Mouse (Mus musculus) stomach, postnatal 0 days (tissue): ENCODE results near the gene Cldn11. TPM values are rescaled to one million over a fixed set of nuclear protein-coding genes. Genes with fewer than 3 reads are reported as not detected.
A peak's percentile ranks its signal among the peaks of the same experiment; 100 is the strongest.

ENCODE experiments used
- ATAC-seq: fragments of 200-750 bp; cut with Nextera tagmentation; 2 replicates; pipeline ENCODE4 v1.8.0; 2017; ENCODE audit not compliant: low FRiP score, low TSS enrichment
- DNase-seq: peaks from one replicate; pipeline ENCODE4 v3.0.0-alpha.2; 2016; ENCODE audit warnings: low spot score
- H3K27ac ChIP-seq: fragments of 300-500 bp; sonication (generic); replicated peaks from 2 replicates; pipeline ENCODE4 v1.5.1; 2014; ENCODE audit warnings: mild to moderate bottlenecking, control low read depth
- H3K27me3 ChIP-seq: fragments of 300-500 bp; sonication (generic); 2 replicates; pipeline ENCODE4 v1.6.1; 2014; ENCODE audit warnings: low read length; ENCODE audit not compliant: control insufficient read depth, insufficient read depth
- H3K36me3 ChIP-seq: fragments of 300-500 bp; sonication (generic); 2 replicates; pipeline ENCODE4 v1.6.1; 2014; ENCODE audit warnings: low read length, mixed read lengths; ENCODE audit not compliant: control insufficient read depth, insufficient read depth
- H3K4me1 ChIP-seq: fragments of 300-500 bp; sonication (generic); replicated peaks from 2 replicates; pipeline ENCODE4 v1.6.1; 2014; ENCODE audit warnings: antibody characterized with exemption; ENCODE audit not compliant: control insufficient read depth, insufficient read depth
- H3K4me2 ChIP-seq: fragments of 300-500 bp; sonication (generic); replicated peaks from 2 replicates; pipeline ENCODE4 v1.6.1; 2014; ENCODE audit warnings: low read depth, mild to moderate bottlenecking, control low read depth, moderate library complexity
- H3K4me3 ChIP-seq: fragments of 300-500 bp; sonication (generic); 2 replicates; pipeline ENCODE4 v1.5.1; 2014; ENCODE audit warnings: low read depth, low read length, control low read depth
- H3K9ac ChIP-seq: fragments of 300-500 bp; sonication (generic); 2 replicates; pipeline ENCODE4 v1.6.1; 2014; ENCODE audit warnings: mild to moderate bottlenecking, low read length, control low read depth, mixed read lengths
- H3K9me3 ChIP-seq: fragments of 300-500 bp; sonication (generic); 2 replicates; pipeline ENCODE4 v1.6.1; 2016; ENCODE audit warnings: low read length; ENCODE audit not compliant: control insufficient read depth
- CTCF ChIP-seq: IDR thresholded peaks from 2 replicates; pipeline ENCODE4 v1.5.1; 2016; ENCODE audit warnings: antibody characterized with exemption, low read depth, mild to moderate bottlenecking, moderate library complexity
- EP300 ChIP-seq: optimal IDR thresholded peaks from 2 replicates; pipeline ENCODE3; 2016; ENCODE audit warnings: antibody characterized with exemption
- WGBS: fragments of 180-500 bp; shearing (Covaris S2); extraction: QIAGEN DNeasy Blood & Tissue Kit; methylation state at CpG from one replicate; pipeline ENCODE4 v1.1.7; 2014; 5-methylcytosine and 5-hydroxymethylcytosine counted together
- polyA plus RNA-seq: library from polyadenylated mRNA; unstranded; fragments of >200 nt; fragmentation: Nextera tagmentation; extraction: Ambion mirVana; gene quantifications from 2 replicates; pipeline ENCODE4 v1.2.1, GENCODE M21; 2015

The Cldn11 gene
- polyA plus RNA-seq, 1 experiment from 2014 or later, result 0.50 TPM

- Histone ChIP-seq H3K36me3 (no peaks in the 10 kb centered on the region), H3K4me3 (no peak overlapping the region), H3K27me3 (no peaks in the 10 kb centered on the region), H3K9ac (no peak overlapping the region), H3K4me2 (no peak overlapping the region), H3K9me3 (no peaks in the 10 kb centered on the region), H3K4me1 (no peaks in the 10 kb centered on the region), H3K27ac (no peak overlapping the region)
- TF ChIP-seq CTCF (no peak), EP300 (no peak)
- DNase-seq (no peak), ATAC-seq (no peak)
- WGBS, result 59% methylated on average over 17 of the region's 17 CpGs
Observed at GRCm38 (mm10) chr3:31199162-31199877, 49.6 kb downstream of the Cldn11 start.

DNA sequence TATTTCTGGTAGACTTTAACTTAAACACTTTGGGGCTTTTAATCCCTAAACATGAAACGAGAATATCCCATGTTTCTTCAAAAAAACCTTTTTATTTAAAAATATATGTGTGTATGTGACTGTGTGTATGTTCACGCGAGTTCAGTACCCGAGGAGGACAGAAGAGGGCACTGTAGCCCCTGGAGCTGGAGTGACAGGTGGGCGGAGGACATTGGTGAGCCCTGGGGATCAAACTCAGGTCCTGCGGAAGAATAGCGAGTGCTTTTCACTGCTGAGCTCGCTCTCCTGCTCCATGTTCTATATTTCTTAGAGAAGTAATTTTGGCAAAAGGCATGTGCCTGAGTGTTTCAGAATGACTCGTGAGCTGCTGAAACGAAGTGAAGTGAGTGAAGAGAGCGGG lies 54.2 kb downstream of the Cldn11 start:
- H3K4me2 ChIP-seq, result no peak overlapping the region
- H3K36me3 ChIP-seq, result no peaks in the 10 kb centered on the region
- H3K27me3 ChIP-seq, result no peaks in the 10 kb centered on the region
- TF ChIP-seq CTCF (peak; percentile 12; the same call in 1 of the 2 replicates), EP300 (no peak)
- ATAC-seq, result no peak
- no peaks in the 10 kb centered on the region for H3K9me3 ChIP-seq
- H3K9ac ChIP-seq, result no peak overlapping the region
- no peak overlapping the region for H3K4me3 ChIP-seq
- H3K4me1 ChIP-seq, result no peaks in the 10 kb centered on the region
- H3K27ac ChIP-seq, result no peak overlapping the region
- WGBS, result 87% methylated on average over 11 of the region's 11 CpGs
- no peak for DNase-seq

DNA sequence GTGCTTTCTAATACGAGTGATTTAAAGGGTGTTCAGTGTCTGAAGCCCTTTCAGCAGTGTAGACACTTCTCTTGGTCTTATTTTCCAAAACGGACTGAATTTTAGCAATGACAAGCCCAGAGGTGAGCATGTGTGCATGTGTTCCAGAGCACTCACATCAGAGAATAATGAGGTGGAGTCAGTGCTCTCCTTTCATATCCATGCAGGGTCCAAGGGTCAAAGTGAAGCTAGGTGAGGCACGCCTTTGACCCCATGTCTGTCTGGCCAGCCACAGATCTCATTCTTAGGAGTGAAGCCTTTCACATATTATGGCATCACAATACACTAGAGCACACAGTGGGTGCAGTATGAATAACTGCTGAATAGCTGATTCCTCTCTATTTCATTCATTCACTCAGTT lies 55.4 kb downstream of the Cldn11 start:
- no peak overlapping the region for H3K27ac ChIP-seq
- H3K4me2 ChIP-seq, result no peak overlapping the region
- no peaks in the 10 kb centered on the region for H3K36me3 ChIP-seq
- ATAC-seq (no peak), DNase-seq (no peak)
- no peak overlapping the region for H3K4me3 ChIP-seq
- TF ChIP-seq CTCF (no peak), EP300 (no peak)
- no peaks in the 10 kb centered on the region for H3K27me3 ChIP-seq
- H3K9ac ChIP-seq, result no peak overlapping the region
- H3K4me1 ChIP-seq, result no peaks in the 10 kb centered on the region
- no peaks in the 10 kb centered on the region for H3K9me3 ChIP-seq
- WGBS, result 55% methylated on average over 3 of the region's 3 CpGs

DNA sequence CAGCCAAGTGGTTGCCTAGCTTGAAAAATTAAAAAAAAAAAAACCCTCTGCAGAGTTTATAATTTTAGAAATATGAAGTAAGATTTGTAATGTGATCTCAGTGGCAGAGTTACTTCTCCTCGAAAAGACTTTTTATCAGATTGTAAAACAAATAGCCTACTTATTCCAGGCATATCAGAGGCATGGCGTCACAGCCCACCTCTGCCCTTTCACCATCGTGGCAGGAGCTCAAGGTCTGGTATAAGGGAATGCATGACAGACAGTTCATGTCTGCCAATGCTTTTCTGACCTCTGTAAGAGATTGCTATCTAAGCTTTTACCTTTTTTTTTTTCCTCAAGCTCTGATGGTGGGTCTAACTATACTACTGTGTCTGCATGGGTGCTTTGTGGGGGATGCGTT lies 58.3 kb downstream of the Cldn11 start:
- H3K27me3 ChIP-seq, result no peaks in the 10 kb centered on the region
- ATAC-seq (no peak), DNase-seq (no peak)
- H3K4me2 ChIP-seq, result no peak overlapping the region
- H3K9me3 ChIP-seq, result no peaks in the 10 kb centered on the region
- no peak overlapping the region for H3K9ac ChIP-seq
- no peaks in the 10 kb centered on the region for H3K4me1 ChIP-seq
- no peak overlapping the region for H3K27ac ChIP-seq
- H3K4me3 ChIP-seq, result no peak overlapping the region
- 36% methylated on average over 4 of the region's 4 CpGs for WGBS
- TF ChIP-seq EP300, result no peak
- no peak for TF ChIP-seq CTCF
- H3K36me3 ChIP-seq, result no peaks in the 10 kb centered on the region

GRCm38 (mm10) chr3:31208458-31208994 lies 58.8 kb downstream of the Cldn11 start:
- 13% methylated on average over 6 of the region's 6 CpGs for WGBS
- H3K4me2 ChIP-seq, result peak overlapping the region; percentile 44; the same call in 1 of the 2 replicates

GRCm38 (mm10) chr3:31209001-31209400 lies 59.3 kb downstream of the Cldn11 start:
- Histone ChIP-seq H3K4me2 (peak overlapping the region; percentile 44), H3K27ac (no peak overlapping the region), H3K27me3 (no peaks in the 10 kb centered on the region), H3K36me3 (no peaks in the 10 kb centered on the region), H3K9ac (peak overlapping the region; percentile 27; the same call in 1 of the 2 replicates), H3K9me3 (no peaks in the 10 kb centered on the region), H3K4me1 (no peaks in the 10 kb centered on the region), H3K4me3 (0 out of 2 replicates have a peak overlapping the region, but pooled peaks have one; percentile 8)
- 6% methylated on average over 19 of the region's 19 CpGs for WGBS
- ATAC-seq, result no peak
- DNase-seq, result peak; percentile 17
- no peak for TF ChIP-seq EP300
- no peak for TF ChIP-seq CTCF

More at GRCm38 (mm10) chr3:31208458-31208994, 58.8 kb downstream of the Cldn11 start:
- ATAC-seq, result no peak
- no peak overlapping the region for H3K27ac ChIP-seq
- H3K9me3 ChIP-seq, result no peaks in the 10 kb centered on the region
- no peak overlapping the region for H3K4me3 ChIP-seq
- H3K27me3 ChIP-seq, result no peaks in the 10 kb centered on the region
- TF ChIP-seq CTCF (no peak), EP300 (no peak)
- no peaks in the 10 kb centered on the region for H3K4me1 ChIP-seq
- no peak for DNase-seq
- no peaks in the 10 kb centered on the region for H3K36me3 ChIP-seq
- no peak overlapping the region for H3K9ac ChIP-seq
